Mouse (Mus musculus) lung, adult 2 months (tissue): ENCODE data around the gene Atg2a. TPM values are rescaled to one million over a fixed set of nuclear protein-coding genes. Genes with fewer than 3 reads are reported as not detected.

Source experiments
- DNase-seq: peaks from one replicate; pipeline ENCODE4 v3.0.0; 2022
- H3K4me1 ChIP-seq: fragments of 200-500 bp; 2 replicates; pipeline ENCODE4 v1.6.1; 2011; ENCODE audit warnings: low read length; ENCODE audit not compliant: control insufficient read depth, insufficient read depth
- H3K4me3 ChIP-seq: fragments of 200-500 bp; replicated peaks from 2 replicates; pipeline ENCODE3; 2011; ENCODE audit warnings: low read depth, mild to moderate bottlenecking, control low read depth, low read length; ENCODE audit errors: extremely low read depth
- CTCF ChIP-seq: fragments of 200-500 bp; IDR thresholded peaks from 2 replicates; pipeline ENCODE4 v1.5.1; 2011; ENCODE audit warnings: mild to moderate bottlenecking, low read length, control low read depth; ENCODE audit not compliant: insufficient read depth
- POLR2A ChIP-seq: fragments of 200-500 bp; IDR thresholded peaks from 2 replicates; pipeline ENCODE4 v1.6.1; 2011; ENCODE audit warnings: low read depth, mild to moderate bottlenecking, control low read depth, low read length, borderline replicate concordance; ENCODE audit errors: extremely low read depth
- WGBS: fragments of 180-500 bp; shearing (Covaris S2); methylation state at CpG from one replicate; pipeline ENCODE4 v1.1.7; 2018; 5-methylcytosine and 5-hydroxymethylcytosine counted together
- polyA plus RNA-seq: library from polyadenylated mRNA; depleted of rRNA; stranded (reverse); fragments of >200 nt; gene quantifications from 2 replicates; pipeline ENCODE4 v1.2.3, GENCODE M21; 2012

Atg2a gene
- polyA plus RNA-seq, 1 experiment, result 37.0 TPM

- DNase-seq, result no peak
- Histone ChIP-seq H3K4me3 (no peak overlapping the region), H3K4me1 (0 out of 2 replicates have a peak, but pooled peaks cover 6% of the 10 kb centered on the region)
- TF ChIP-seq CTCF (no peak), POLR2A (no peak)
- WGBS, result 69% methylated on average over 4 of the region's 4 CpGs
These were observed 32.1 kb downstream of the Atg2a start for GRCm38 (mm10) chr19:6273592-6273991.

DNA sequence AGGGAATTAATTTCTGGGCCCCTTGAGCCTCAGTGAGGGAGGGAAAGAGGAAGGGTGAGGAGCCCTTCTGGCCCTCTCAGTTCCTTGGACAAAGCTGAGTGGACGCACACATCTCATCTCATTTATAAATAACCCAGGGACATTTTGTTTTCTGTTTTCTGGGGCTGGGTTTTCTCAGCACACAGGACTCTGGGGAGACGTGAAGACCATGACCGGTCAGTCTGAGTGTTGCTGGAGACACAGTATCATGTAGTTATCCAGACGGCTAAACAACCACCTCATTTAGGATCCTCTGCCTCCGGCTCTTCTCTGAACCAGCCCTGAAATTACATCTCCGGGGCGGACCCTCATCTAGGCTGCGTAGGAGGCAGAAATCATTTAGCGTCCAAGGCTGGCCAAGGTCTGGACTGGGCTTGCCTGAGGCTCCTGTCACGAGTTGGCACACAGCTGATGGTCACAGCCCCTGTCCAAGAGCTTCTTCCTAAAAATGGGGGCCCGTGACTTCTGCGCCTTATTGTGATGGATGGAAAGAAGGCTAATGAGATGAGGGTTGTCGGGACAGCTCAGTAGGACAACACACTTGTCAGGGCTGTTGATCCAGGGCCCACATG is 32.6 kb downstream of the Atg2a start:
- H3K4me1 ChIP-seq, result peaks cover 9% of the 10 kb centered on the region; the same call in 1 of the 2 replicates

GRCm38 (mm10) chr19:6275740-6276389 is 34.4 kb downstream of the Atg2a start:
- 6% methylated on average over 15 of the region's 15 CpGs for WGBS
- TF ChIP-seq POLR2A (no peak; the same call in 1 of the 2 replicates), CTCF (no peak)
- Histone ChIP-seq H3K4me1 (peaks cover 18% of the 10 kb centered on the region), H3K4me3 (peak overlapping the region; percentile 82)
- DNase-seq, result peak; percentile 29

More for the DNA sequence above, 32.6 kb downstream of the Atg2a start:
- no peak overlapping the region for H3K4me3 ChIP-seq
- WGBS, result 79% methylated on average over 13 of the region's 13 CpGs
- TF ChIP-seq POLR2A (no peak), CTCF (no peak)
- no peak for DNase-seq

- TF ChIP-seq CTCF (peak; percentile 41; the same call in 1 of the 2 replicates), POLR2A (peak; percentile 81; the same call in 1 of the 2 replicates)
These were observed 35.3 kb downstream of the Atg2a start, which contains the start of gene Ehd1 for GRCm38 (mm10) chr19:6276426-6277421. Ehd1 (plus strand) TSS chr19:6276725.

DNA sequence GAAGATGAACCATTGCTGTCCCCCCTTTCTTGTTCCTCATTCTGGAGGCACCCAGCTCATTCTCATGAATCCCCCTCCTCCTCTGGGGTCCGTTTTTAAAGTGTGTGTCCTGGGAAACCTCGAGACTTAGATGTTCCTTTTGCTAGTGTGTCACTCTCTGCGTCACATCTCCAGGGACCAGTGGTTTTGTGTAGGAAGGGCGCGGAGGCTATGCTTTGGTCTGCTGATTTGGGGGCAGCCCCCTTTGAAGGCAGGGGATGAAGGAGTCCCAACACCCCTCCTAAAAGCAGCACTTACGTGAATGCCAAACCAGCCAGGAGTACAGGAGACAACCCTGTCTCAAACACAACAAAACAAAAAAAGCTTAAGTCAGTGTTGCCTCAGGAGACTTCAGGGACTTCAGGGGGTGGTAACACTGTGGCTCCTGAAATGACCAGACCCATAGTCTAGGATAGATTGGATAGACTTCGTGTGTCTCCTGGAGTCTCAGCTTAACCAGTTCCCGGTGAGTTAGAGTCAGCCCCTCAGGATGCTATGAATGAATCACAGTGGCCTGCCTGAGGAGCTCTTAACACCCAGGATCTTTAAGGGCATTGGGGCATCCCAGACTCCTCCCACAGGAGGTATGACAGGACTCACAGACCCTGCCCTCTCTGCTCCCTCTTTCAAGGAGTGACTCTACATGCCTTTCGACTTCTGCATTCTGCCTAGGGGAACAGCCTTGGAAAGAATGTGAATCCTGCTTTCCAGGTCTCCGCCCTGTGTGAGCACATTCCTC is 36.4 kb downstream of the Atg2a start:
- TF ChIP-seq CTCF (no peak), POLR2A (peak; percentile 72; the same call in 1 of the 2 replicates)
- WGBS, result 4% methylated on average over 10 of the region's 10 CpGs
- Histone ChIP-seq H3K4me1 (peaks cover 22% of the 10 kb centered on the region), H3K4me3 (peak overlapping the region; percentile 90)
- peak; percentile 80 for DNase-seq

More at GRCm38 (mm10) chr19:6276426-6277421, 35.3 kb downstream of the Atg2a start, which contains the start of gene Ehd1:
- Histone ChIP-seq H3K4me1 (peaks cover 22% of the 10 kb centered on the region), H3K4me3 (peak within 1 kb of the TSS; percentile 90)
- DNase-seq, result peak; percentile 96
- under 1% methylated on average over 101 of the region's 106 CpGs for WGBS

DNA sequence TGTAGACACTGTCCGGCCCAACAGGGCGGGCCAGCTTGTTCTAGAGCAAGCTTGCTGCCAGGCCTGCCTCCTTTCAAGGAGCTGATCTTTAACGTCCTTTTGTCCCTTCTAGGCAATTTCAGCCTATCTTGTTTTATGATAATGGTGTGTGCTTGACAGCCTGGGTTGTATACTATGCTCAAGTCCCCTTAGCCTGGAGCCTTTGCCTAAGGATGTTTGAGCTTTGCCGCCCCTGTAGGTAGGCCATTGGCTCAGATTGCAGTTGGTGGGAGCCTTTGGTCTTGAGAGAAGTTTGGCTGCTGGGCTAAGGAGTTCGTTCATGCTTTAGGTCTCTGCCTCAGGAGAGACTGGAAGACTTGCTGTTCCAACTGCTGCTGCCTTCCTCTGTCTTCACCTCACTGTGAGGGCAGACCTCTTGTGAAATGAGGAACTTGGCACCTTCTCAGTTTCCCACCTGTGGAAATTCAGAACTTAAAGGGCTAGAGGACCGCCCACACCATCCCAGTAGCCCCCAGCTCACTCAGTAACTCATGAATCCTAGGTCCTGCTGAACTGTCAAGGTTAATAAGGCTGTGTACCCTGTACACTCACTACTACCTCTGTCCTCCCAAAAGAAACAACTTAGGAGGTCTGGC is 37.1 kb downstream of the Atg2a start:
- H3K4me1 ChIP-seq, result peaks cover 23% of the 10 kb centered on the region
- 12% methylated on average over 6 of the region's 6 CpGs for WGBS
- DNase-seq, result peak; percentile 39
- H3K4me3 ChIP-seq, result peak overlapping the region; percentile 90
- 0 out of 2 replicates have a peak, but pooled peaks have one; percentile 3 for TF ChIP-seq POLR2A
- TF ChIP-seq CTCF, result no peak

GRCm38 (mm10) chr19:6279481-6280144 is 38.1 kb downstream of the Atg2a start:
- peak overlapping the region; percentile 45 for H3K4me3 ChIP-seq
- WGBS, result 52% methylated on average over 6 of the region's 6 CpGs
- peaks cover 27% of the 10 kb centered on the region for H3K4me1 ChIP-seq
- TF ChIP-seq CTCF (no peak), POLR2A (no peak)
- no peak for DNase-seq
